Mouse (Mus musculus) liver, postnatal 0 days (tissue): ENCODE data around the gene Krt77.

Experiments used
- CTCF ChIP-seq: sonication (generic); IDR thresholded peaks from 2 replicates; pipeline ENCODE4 v1.5.1; 2016; ENCODE audit warnings: antibody characterized with exemption, low read depth
- EP300 ChIP-seq: IDR thresholded peaks from 2 replicates; pipeline ENCODE4 v1.6.1; 2016; ENCODE audit warnings: antibody characterized with exemption, low read depth, mild to moderate bottlenecking

DNA sequence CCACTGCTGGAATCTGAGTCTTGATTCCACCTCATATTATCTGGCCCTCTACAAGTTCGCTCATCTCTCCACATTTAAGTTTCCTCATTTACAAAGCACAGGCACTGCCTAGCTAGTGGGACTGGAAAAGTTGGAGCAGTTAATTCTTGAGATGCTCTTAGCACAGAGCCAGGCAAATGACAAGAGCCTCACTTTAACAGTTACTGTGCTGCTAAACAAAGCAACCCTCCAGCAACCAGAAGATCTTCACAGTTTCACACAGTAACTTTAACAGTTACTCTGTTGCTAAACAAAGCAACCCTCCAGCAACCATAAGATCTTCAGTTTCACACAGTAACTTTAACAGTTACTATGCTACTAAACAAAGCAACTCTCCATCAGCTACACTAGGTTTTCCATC lies 4.9 kb upstream of the Krt77 start:
- no peak for TF ChIP-seq CTCF
- no peak for TF ChIP-seq EP300
